Mouse (Mus musculus): ENCODE results near the gene Gm9821. TPM values are rescaled to one million over a fixed set of nuclear protein-coding genes. Genes with fewer than 3 reads are reported as not detected.
A peak's percentile ranks its signal among the peaks of the same experiment; 100 is the strongest.

The Gm9821 gene
- polyA plus RNA-seq, 1 experiment from 2014 or later: 1.0 TPM

DNA sequence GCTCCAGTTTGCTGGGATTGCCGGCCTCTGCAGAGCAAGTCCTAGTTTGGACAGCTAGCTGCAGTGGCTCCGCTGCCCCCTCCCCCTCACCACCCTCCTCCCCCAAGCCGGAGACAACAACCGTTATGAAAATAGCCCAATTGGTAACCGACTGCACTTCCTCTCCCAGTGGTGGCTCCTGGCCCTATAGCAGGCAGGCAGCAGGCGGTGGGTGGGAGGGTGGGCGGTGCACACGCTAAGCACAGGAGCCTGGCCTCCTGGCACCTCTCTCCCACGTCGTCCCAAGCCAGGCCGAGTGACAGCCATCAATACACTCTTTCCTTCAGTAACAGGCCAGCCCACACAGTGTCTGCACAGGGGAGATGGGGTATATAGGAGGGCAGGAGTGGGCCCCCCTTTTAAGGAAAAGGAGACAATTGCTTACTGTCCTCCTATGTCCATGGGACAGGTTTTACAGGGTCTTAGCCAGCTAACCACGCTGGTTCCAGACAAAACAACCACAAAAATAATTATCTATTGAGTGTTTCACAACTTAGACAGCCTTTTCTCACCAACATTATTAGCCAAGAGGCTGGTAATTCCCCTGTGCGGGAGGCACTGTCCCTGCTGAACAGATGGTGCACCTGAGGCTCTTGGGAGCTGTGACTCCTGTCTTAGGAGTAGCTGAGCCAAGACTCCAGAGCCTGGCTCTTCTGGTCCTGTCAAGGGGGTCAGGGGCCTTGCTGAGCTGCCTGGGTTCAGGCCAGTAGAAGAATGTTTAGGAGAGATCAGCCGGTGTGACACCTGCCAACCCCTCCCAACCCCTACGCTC lies 5.0 kb downstream of the Gm9821 start:
- Histone ChIP-seq H3K4me3 (ENCODE audit: low read depth, low read length) (peak overlapping the region; percentile 60), H3K4me2 (ENCODE audit: low read depth, low read length) (peak overlapping the region; percentile 68), H3K36me3 (ENCODE audit: control insufficient read depth, insufficient read depth) (peaks cover under 1% of the 10 kb centered on the region; the same call in 1 of the 2 replicates), H3K4me1 (ENCODE audit: control insufficient read depth, low read depth, low read length) (peaks cover 80% of the 10 kb centered on the region), H3K9ac (ENCODE audit: low read depth, low read length) (peak overlapping the region; percentile 72), H3K27me3 (ENCODE audit: control insufficient read depth, insufficient read depth, low read depth, low read length) (no peaks in the 10 kb centered on the region), H3K9me3 (replicated peaks; ENCODE audit: control insufficient read depth, low read length) (no peaks in the 10 kb centered on the region), H3K27ac (ENCODE audit: low read length) (peak overlapping the region; percentile 75)
- 8% methylated on average over 15 of the region's 15 CpGs for WGBS (ENCODE audit: insufficient replicate concordance)
- ATAC-seq (ENCODE audit: low read depth): peak; percentile 75

DNA sequence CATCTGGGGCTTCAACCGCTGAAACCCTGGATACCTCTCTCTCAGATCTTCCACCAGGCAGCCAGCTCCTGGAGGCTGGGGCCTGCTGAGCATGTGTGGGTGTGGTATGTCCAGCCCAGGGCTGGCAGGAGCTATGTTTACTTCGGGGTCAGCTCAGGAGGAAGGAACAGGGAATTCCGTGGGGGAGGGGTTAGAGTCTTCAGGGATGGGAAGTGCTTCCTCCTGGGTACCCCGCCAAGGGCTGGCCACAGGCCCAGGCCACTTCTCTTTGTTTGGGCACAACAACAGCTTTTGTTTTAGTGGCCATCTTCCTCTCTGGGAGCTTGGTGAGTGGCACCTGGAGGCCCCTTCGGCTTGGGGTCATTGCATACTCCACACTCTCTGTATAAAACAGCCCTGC lies 8.3 kb downstream of the Gm9821 start:
- Histone ChIP-seq H3K4me2 (ENCODE audit: low read depth, low read length) (no peak overlapping the region), H3K4me3 (ENCODE audit: low read depth, low read length) (no peak overlapping the region), H3K27ac (ENCODE audit: low read length) (peak overlapping the region; percentile 48; the same call in 1 of the 2 replicates), H3K27me3 (ENCODE audit: control insufficient read depth, insufficient read depth, low read depth, low read length) (no peaks in the 10 kb centered on the region), H3K4me1 (ENCODE audit: control insufficient read depth, low read depth, low read length) (peaks cover 78% of the 10 kb centered on the region), H3K9me3 (replicated peaks; ENCODE audit: control insufficient read depth, low read length) (no peaks in the 10 kb centered on the region), H3K36me3 (ENCODE audit: control insufficient read depth, insufficient read depth) (no peaks in the 10 kb centered on the region), H3K9ac (ENCODE audit: low read depth, low read length) (peak overlapping the region; percentile 26; the same call in 1 of the 2 replicates)
- 33% methylated on average over 5 of the region's 5 CpGs for WGBS (ENCODE audit: insufficient replicate concordance)
- no peak; the same call in 1 of the 2 replicates for ATAC-seq (ENCODE audit: low read depth)

DNA sequence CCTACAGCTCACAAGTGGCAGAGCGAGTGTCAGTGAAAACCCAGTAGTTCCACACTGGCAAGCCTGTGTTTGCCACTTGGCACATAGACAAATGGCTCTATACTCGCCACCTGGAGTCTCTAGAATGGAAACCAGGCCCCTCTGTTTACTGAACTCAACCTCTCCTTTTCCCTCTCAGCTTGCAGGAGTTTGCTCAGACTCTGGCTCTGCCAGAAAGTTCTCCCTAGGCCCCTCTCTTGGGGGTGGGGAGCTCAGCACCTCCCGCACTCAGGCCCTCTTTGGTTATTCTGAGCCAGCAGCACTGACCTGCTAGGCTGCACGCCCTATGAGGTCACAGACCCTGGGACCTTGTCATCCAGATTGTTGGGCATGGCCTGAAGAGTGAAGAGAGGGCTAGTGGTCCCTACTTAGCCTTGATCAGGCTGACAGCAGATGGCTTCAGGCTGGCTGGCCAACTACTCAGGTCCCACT lies 9.7 kb downstream of the Gm9821 start:
- Histone ChIP-seq H3K27ac (ENCODE audit: low read length) (no peak overlapping the region), H3K36me3 (ENCODE audit: control insufficient read depth, insufficient read depth) (no peaks in the 10 kb centered on the region), H3K4me1 (ENCODE audit: control insufficient read depth, low read depth, low read length) (peaks cover 75% of the 10 kb centered on the region), H3K27me3 (ENCODE audit: control insufficient read depth, insufficient read depth, low read depth, low read length) (no peaks in the 10 kb centered on the region), H3K4me3 (ENCODE audit: low read depth, low read length) (no peak overlapping the region), H3K9me3 (replicated peaks; ENCODE audit: control insufficient read depth, low read length) (no peaks in the 10 kb centered on the region), H3K9ac (ENCODE audit: low read depth, low read length) (no peak overlapping the region), H3K4me2 (ENCODE audit: low read depth, low read length) (no peak overlapping the region)
- ATAC-seq (ENCODE audit: low read depth): no peak
- WGBS (ENCODE audit: insufficient replicate concordance): 72% methylated on average over 4 of the region's 4 CpGs

DNA sequence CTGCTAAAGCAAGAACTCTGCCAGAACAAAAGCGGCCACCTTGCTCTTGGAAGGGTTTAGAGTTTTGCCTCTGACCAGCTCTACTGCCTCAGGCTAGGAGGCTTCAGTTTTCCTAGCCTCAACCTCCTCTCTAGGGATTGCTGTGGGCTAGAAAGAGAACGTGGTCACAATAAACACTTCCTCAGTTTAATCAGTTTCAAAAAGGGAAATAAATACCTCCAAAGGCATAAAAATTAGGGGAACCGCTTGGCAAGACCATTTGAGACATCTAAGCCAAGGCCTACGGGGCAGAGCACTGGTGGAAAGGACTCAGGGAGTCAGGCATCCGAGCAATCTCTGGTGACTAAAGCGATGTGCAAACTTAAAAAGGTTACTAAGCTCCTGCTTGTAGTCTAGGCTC lies 10.4 kb downstream of the Gm9821 start:
- Histone ChIP-seq H3K27ac (ENCODE audit: low read length) (no peak overlapping the region), H3K27me3 (ENCODE audit: control insufficient read depth, insufficient read depth, low read depth, low read length) (no peaks in the 10 kb centered on the region), H3K36me3 (ENCODE audit: control insufficient read depth, insufficient read depth) (no peaks in the 10 kb centered on the region), H3K9ac (ENCODE audit: low read depth, low read length) (no peak overlapping the region), H3K9me3 (replicated peaks; ENCODE audit: control insufficient read depth, low read length) (no peaks in the 10 kb centered on the region), H3K4me1 (ENCODE audit: control insufficient read depth, low read depth, low read length) (peaks cover 71% of the 10 kb centered on the region), H3K4me3 (ENCODE audit: low read depth, low read length) (no peak overlapping the region), H3K4me2 (ENCODE audit: low read depth, low read length) (no peak overlapping the region)
- ATAC-seq (ENCODE audit: low read depth): no peak
- whole genome bisulfite sequencing (ENCODE audit: insufficient replicate concordance): 62% methylated on average over 6 of the region's 6 CpGs

DNA sequence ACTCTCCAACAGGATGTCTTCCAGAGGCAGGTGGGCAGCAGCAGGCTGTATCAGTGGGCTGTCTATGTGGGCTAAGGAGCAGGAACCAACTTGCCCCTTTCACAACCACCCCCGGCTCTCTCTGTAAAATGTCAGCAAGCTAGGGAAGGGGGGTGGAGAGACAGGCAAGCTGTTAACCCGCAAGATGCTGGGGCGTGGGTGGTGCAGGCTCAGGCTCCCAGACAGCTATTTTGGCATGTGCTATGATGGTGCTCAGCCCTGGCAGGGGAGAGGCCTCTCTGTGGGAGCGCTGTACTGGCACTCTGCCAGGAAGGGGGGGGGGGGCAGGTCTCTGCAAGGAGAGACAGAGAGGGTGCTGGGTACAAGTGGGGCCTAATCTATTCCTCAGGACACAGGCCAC lies 11.6 kb downstream of the Gm9821 start:
- no peak overlapping the region for H3K27ac ChIP-seq (ENCODE audit: low read length)
- no peaks in the 10 kb centered on the region for H3K36me3 ChIP-seq (ENCODE audit: control insufficient read depth, insufficient read depth)
- peak; percentile 47 for ATAC-seq (ENCODE audit: low read depth)
- H3K4me3 ChIP-seq (ENCODE audit: low read depth, low read length): no peak overlapping the region
- peak overlapping the region; percentile 26 for H3K4me2 ChIP-seq (ENCODE audit: low read depth, low read length)
- no peaks in the 10 kb centered on the region for H3K27me3 ChIP-seq (ENCODE audit: control insufficient read depth, insufficient read depth, low read depth, low read length)
- WGBS (ENCODE audit: insufficient replicate concordance): 0% methylated on average over 4 of the region's 4 CpGs
- peaks cover 74% of the 10 kb centered on the region for H3K4me1 ChIP-seq (ENCODE audit: control insufficient read depth, low read depth, low read length)
- no peaks in the 10 kb centered on the region for H3K9me3 ChIP-seq (replicated peaks; ENCODE audit: control insufficient read depth, low read length)
- no peak overlapping the region; the same call in 1 of the 2 replicates for H3K9ac ChIP-seq (ENCODE audit: low read depth, low read length)

DNA sequence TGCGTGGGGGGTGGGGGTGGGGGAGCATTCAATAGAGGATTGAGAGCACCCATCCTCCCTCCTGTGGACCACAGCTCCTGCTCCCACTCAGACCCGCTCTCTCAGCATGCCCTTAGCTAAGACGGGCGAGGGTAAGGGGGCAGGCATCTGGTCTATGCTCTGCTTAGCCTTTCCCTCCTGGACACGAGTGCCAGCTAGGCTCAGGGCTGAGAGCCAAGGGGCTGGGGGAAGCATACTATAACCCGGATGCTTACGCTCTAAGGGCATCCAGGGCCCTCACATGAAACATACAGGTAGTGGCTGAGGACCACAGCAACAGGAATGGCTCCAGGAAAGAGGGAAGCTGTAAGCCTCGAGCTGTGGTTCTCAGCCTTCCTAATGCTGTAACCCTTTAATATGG lies 12.5 kb downstream of the Gm9821 start:
- H3K4me1 ChIP-seq (ENCODE audit: control insufficient read depth, low read depth, low read length): peaks cover 81% of the 10 kb centered on the region
- no peaks in the 10 kb centered on the region for H3K9me3 ChIP-seq (replicated peaks; ENCODE audit: control insufficient read depth, low read length)
- H3K4me3 ChIP-seq (ENCODE audit: low read depth, low read length): no peak overlapping the region
- ATAC-seq (ENCODE audit: low read depth): no peak
- 74% methylated on average over 8 of the region's 8 CpGs for WGBS (ENCODE audit: insufficient replicate concordance)
- H3K4me2 ChIP-seq (ENCODE audit: low read depth, low read length): no peak overlapping the region
- H3K27me3 ChIP-seq (ENCODE audit: control insufficient read depth, insufficient read depth, low read depth, low read length): no peaks in the 10 kb centered on the region
- H3K27ac ChIP-seq (ENCODE audit: low read length): no peak overlapping the region
- no peak overlapping the region for H3K9ac ChIP-seq (ENCODE audit: low read depth, low read length)
- no peaks in the 10 kb centered on the region for H3K36me3 ChIP-seq (ENCODE audit: control insufficient read depth, insufficient read depth)

DNA sequence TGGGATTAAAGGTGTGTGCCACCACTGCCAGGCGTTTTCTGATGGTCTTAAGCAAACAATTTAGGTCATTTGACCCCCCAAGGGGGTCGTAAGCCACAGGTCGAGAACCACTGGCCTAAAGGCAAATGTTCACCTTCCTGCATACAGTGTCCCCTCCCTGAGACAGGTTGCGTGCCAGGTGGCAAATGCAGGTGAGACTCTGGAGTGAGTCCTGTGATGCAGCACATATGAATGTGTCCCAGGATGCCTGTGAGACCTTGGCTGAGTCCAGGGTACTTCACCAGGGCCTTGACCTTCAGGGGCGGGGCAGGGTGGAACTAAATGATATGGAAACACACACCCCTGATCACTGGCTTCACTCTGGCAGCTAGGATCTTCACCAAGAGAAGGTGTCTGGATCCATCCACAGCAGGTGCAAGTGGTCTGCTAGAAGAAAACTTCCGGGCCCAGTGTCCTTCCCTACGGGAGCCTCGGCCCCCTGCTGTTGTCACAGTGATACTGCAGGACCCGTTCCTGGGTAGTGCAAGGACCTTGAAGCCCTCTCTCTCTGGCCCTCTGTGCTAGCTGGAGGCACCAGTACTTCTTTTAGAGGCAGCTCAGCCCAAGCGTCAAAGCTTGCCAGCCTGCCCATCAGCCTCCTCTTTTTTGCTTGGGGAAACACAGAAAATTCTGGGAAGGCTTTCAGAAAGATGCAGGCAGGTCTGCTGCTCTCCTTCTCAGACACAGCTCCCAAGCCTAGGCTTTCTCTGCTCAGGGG lies 13.4 kb downstream of the Gm9821 start:
- H3K27me3 ChIP-seq (ENCODE audit: control insufficient read depth, insufficient read depth, low read depth, low read length): no peaks in the 10 kb centered on the region
- 0 out of 2 replicates have a peak overlapping the region, but pooled peaks have one; percentile 2 for H3K9ac ChIP-seq (ENCODE audit: low read depth, low read length)
- H3K27ac ChIP-seq (ENCODE audit: low read length): no peak overlapping the region
- H3K4me1 ChIP-seq (ENCODE audit: control insufficient read depth, low read depth, low read length): peaks cover 77% of the 10 kb centered on the region
- no peaks in the 10 kb centered on the region for H3K9me3 ChIP-seq (replicated peaks; ENCODE audit: control insufficient read depth, low read length)
- H3K4me2 ChIP-seq (ENCODE audit: low read depth, low read length): 0 out of 2 replicates have a peak overlapping the region, but pooled peaks have one; percentile 4
- no peaks in the 10 kb centered on the region for H3K36me3 ChIP-seq (ENCODE audit: control insufficient read depth, insufficient read depth)
- ATAC-seq (ENCODE audit: low read depth): no peak
- no peak overlapping the region for H3K4me3 ChIP-seq (ENCODE audit: low read depth, low read length)
- WGBS (ENCODE audit: insufficient replicate concordance): 38% methylated on average over 10 of the region's 10 CpGs

DNA sequence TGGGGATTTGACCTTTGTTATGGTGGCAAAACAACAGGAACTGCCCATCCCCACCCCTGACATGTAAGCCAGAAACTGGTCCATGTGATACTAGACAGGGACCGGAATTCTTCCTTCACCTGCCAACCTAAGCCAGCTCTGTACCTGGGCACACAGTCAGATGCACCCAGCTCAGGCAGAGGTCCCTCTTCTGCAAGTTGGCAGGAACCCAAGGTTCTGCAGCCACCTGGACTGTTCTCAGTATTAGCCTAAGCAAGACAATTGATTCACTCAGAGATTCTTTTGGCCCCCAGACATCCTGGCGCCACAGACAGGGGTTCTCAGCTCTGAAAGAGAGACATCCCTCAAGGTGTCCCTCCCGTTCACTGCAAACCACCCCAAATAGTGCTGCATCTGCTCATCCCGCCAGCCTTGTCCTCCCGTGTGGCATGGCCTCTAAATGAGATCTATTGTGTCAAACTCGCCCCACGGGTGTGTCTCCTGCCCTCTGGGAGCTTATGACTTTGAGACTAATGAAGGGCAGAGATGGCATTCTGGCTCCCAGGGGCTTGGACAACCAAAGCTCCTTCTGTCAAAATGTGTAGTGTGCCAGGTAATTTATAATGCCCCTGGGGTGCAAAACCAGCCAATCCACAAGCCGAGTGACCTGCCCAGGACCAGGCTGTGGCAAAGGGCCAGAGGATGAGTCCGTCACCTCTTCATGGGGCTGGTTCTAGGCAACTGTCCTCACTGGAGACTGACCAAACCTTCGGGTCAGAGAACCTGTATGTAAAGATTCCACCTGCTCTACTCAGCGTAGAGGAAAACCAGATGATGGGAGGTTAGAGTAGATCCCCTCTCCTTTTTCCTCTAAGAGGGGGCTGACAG lies 14.3 kb downstream of the Gm9821 start:
- Histone ChIP-seq H3K4me2 (ENCODE audit: low read depth, low read length) (no peak overlapping the region), H3K4me1 (ENCODE audit: control insufficient read depth, low read depth, low read length) (peaks cover 71% of the 10 kb centered on the region), H3K9ac (ENCODE audit: low read depth, low read length) (0 out of 2 replicates have a peak overlapping the region, but pooled peaks have one; percentile 2), H3K4me3 (ENCODE audit: low read depth, low read length) (no peak overlapping the region), H3K36me3 (ENCODE audit: control insufficient read depth, insufficient read depth) (no peaks in the 10 kb centered on the region), H3K27me3 (ENCODE audit: control insufficient read depth, insufficient read depth, low read depth, low read length) (0 out of 2 replicates have a peak, but pooled peaks cover 1% of the 10 kb centered on the region), H3K9me3 (replicated peaks; ENCODE audit: control insufficient read depth, low read length) (no peaks in the 10 kb centered on the region), H3K27ac (ENCODE audit: low read length) (no peak overlapping the region)
- no peak for ATAC-seq (ENCODE audit: low read depth)
- WGBS (ENCODE audit: insufficient replicate concordance): 69% methylated on average over 11 of the region's 11 CpGs
